Mouse (Mus musculus) olfactory bulb, adult 2 months (tissue): ENCODE measurements around the gene Smim17. TPM values are rescaled to one million over a fixed set of nuclear protein-coding genes. Genes with fewer than 3 reads are reported as not detected.
"Not testable (repeated sequence)": the region's sequence is repeated elsewhere in the genome, so short reads cannot be mapped to it uniquely, and the experiment has no call there.

Experiments
- H3K27ac ChIP-seq: fragments of 200-500 bp; 2 replicates; pipeline ENCODE4 v1.5.1; 2012; ENCODE audit warnings: low read depth, low read length; ENCODE audit not compliant: insufficient read depth
- H3K4me1 ChIP-seq: fragments of 200-500 bp; 2 replicates; pipeline ENCODE4 v1.6.1; 2012; ENCODE audit warnings: low read length; ENCODE audit not compliant: control insufficient read depth, insufficient read depth
- H3K4me3 ChIP-seq: fragments of 200-500 bp; 2 replicates; pipeline ENCODE4 v1.5.1; 2012; ENCODE audit warnings: mild to moderate bottlenecking, low read depth, low read length, moderate library complexity; ENCODE audit not compliant: insufficient read depth
- CTCF ChIP-seq: fragments of 200-500 bp; IDR thresholded peaks from 2 replicates; pipeline ENCODE4 v1.5.1; 2012; ENCODE audit warnings: low read depth, mild to moderate bottlenecking, low read length, moderate library complexity; ENCODE audit not compliant: insufficient read depth
- POLR2A ChIP-seq: fragments of 200-500 bp; IDR thresholded peaks from 2 replicates; pipeline ENCODE4 v1.6.1; 2012; ENCODE audit warnings: mild to moderate bottlenecking, low read depth, low read length, moderate library complexity; ENCODE audit not compliant: insufficient read depth
- WGBS: fragments of 180-500 bp; shearing (Covaris S2); methylation state at CpG from one replicate; pipeline ENCODE4 v1.1.7; 2018; 5-methylcytosine and 5-hydroxymethylcytosine counted together
- polyA plus RNA-seq: library from polyadenylated mRNA; stranded (reverse); fragments of >200 nt; gene quantifications from 2 replicates; pipeline ENCODE4 v1.2.4, GENCODE M21; 2012; ENCODE audit warnings: low replicate concordance; ENCODE audit not compliant: missing spikeins, insufficient read depth, insufficient read length

Gene Smim17
- polyA plus RNA-seq, result not detected in 2 replicates

DNA sequence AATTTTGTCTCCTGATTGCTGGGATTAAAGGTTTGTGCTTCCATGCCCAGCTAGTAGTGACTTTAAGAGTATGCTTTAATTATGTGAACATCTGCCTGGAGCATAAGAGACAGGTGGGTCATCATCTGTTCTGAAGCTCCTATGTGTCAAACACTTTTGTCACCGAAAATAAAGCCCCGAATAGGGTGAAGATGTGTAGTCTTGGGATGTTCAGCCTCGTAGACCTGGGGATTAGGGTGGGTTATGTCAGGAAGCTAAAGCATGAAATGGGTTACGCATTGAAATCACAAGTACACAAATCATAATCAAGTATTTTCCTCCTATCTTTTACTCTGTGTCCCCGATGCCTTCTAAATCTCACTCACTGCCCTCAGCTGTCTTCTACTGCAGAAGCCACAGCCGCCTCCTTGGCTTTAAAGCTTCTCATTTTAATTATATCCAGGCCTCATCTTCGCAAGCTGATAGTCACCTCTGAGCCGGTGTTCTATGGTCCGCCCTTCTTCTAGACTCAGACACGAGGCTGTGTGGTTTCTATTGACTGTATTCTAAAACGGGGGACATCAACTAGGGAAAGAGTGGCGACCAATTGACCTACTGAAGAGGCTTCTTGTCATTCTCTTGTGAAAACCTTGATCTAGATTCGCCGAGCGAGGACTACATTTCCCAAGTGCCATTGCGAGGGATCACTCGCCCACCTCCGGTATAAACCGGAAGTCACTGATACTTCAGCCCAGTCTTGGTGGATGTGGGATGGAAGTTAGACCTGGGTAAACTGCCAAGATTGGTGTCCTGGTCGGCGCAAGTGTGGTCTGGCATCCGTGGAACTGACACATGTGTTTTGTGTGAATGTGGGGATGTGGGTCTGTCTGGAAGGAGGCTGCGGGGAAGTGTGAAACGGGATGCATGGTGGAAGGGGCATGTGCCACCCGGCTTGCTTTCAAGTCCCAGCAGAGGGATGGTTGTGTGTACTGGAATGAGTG is at the start of gene Smim17:
Gene Smim17 (plus strand): TSS at position 720 of the 980 bp plus-strand sequence.
- WGBS, result 20% methylated on average over 25 of the region's 25 CpGs
- Histone ChIP-seq H3K27ac (peak within 1 kb of the TSS; percentile 43; the same call in 1 of the 2 replicates), H3K4me1 (no peaks in the 10 kb centered on the region), H3K4me3 (peak within 1 kb of the TSS; percentile 86)
- TF ChIP-seq POLR2A, result peak; percentile 42; the same call in 1 of the 2 replicates
- TF ChIP-seq CTCF, result no peak

DNA sequence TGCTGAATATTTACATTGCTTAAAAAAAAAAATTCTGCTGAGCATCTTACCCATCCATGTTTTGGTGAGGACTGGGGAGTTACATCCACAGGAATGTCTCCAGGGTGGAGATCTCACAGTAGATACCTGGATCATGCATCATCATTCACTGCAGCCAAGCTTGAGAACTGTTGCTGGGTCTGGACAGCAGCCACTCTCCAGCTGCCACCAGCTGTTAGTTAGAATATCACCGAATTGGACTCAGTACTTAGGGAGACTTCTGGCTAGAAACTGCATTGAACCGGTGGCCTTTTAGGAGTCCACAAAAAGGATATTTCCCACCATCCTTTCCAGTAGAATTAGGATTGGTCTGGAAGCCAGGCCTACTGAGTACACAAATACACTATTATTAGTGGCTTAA is 40.4 kb upstream of the Smim17 start:
- H3K4me3 ChIP-seq, result no peak overlapping the region
- WGBS, result 62% methylated on average over 2 of the region's 2 CpGs
- TF ChIP-seq CTCF (no peak), POLR2A (no peak)
- H3K4me1 ChIP-seq, result no peaks in the 10 kb centered on the region
- no peak overlapping the region for H3K27ac ChIP-seq

DNA sequence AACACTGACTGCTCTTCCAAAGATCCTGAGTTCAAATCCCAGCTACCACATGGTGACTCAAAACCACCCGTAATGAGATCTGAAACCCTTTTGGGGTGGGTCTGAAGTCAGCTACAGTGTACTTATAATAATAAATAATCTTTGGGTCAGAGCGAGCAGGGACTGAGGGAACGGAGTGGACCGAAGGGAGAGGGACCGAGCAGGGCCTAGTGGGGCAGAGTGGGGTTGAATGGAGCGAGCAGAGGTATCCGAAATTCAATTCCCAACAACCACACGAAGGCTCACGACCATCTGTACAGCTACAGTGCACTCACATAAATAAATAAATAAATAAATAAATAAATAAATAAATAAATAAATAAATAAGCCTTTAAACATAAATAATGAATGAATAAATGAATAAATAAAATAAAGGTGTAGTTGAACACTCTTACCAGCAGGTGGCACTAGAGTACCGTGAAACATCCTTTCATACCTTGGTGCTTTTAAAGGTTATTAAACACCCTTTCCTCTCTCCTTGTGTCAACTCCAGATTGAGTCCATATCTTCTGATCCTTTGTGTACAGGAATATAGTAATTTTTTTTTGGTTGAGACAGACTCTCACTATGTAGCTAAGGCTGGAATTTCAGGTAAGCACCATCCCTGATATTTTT is 39.5 kb upstream of the Smim17 start:
- no peak overlapping the region for H3K27ac ChIP-seq
- 56% methylated on average over 10 of the region's 10 CpGs for WGBS

DNA sequence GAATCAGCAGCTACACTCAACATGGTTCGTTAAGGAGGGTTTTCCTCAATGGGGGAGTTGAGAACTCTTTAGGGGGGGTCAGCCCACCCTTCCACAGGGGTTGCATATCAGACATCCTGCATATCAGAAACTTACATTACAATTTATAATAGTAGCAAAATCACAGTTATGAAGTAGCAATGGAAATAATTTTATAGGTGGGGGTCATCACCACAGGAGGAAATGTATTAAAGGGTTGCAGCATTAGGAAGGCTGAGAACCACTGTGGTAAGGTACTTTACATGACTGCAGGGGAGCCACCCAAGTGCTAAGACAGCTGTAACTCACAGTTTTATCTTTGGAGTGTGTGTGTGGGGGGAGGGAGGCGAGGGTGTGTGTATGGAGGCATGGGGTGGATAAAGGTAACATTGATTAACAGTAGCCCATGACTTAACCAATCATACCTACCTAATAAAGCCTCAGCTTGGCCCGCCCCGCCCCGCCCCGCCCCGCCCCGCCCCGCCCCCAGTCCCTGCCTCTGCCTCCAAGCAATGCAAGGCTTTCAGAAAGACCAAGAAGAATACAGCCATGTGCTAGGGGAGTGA is 37.9 kb upstream of the Smim17 start:
- no peak for TF ChIP-seq CTCF
- TF ChIP-seq POLR2A, result no peak
- no peak overlapping the region for H3K4me3 ChIP-seq
- no peak overlapping the region for H3K27ac ChIP-seq
- H3K4me1 ChIP-seq, result no peaks in the 10 kb centered on the region
- WGBS, result 19% methylated on average over 9 of the region's 9 CpGs

More for the DNA sequence above, 39.5 kb upstream of the Smim17 start:
- Histone ChIP-seq H3K4me3 (no peak overlapping the region), H3K4me1 (no peaks in the 10 kb centered on the region)
- TF ChIP-seq CTCF, result no peak
- no peak for TF ChIP-seq POLR2A

DNA sequence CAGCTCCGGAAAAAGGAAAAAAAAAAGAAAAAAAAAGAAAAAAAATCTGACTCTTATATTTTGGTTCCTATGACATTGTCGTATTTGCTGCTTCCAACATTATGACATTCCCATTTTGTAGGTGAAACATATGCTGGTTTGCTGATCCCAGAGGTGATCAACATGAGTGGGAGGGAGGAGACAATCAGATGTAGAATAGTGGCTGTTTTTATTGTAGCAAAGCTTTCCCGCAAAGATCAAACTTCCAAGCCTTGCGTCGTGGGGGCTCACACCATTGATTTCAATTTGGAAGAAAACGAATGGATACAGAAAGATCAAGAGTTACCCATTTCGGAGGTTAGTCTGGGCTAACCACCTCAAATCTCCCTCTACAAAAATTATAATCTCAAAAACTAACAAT is 36.8 kb upstream of the Smim17 start:
- TF ChIP-seq CTCF (no peak), POLR2A (no peak)
- Histone ChIP-seq H3K4me3 (peak overlapping the region; percentile 58), H3K27ac (peak overlapping the region; percentile 85), H3K4me1 (no peaks in the 10 kb centered on the region)
- WGBS, result 16% methylated on average over 7 of the region's 7 CpGs

DNA sequence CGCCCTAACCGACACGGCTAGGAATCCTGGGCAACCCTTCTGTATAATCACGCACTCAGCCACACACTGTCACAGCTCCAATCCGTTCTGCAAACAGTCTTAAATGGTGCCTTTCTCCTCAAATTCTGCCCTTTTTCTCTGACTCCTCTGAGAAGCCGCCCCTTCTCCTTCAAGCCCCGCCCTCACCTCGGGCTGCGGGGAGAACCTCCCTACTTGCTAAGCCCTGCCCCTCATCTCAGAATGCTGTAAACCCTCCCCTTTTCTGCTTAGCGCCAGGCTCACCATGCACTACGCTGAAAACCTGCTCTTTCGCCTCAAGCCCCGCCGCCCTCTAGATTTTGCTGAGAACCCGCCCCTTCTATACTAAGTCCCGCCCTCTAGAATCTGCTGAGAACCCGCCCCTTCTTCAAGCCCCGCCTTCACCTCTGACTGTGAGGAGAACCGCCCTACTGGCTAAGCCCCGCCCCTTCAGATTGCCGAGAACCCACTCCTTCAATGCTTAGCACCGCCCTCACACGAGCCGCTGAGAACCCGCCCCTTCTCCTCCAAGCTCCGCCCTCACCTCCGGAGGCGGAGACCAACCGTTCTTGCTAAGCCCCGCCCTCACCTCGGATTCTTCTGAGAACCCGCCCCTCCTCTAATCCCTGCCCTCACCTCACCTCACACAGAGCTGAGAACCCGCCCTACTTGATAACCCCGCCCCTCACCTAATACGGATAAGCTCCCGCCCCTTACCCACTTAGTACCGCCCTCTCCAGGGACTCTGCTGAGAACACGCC is 36.1 kb upstream of the Smim17 start:
- Histone ChIP-seq H3K4me3 (peak overlapping the region; percentile 58), H3K4me1 (no peaks in the 10 kb centered on the region), H3K27ac (peak overlapping the region; percentile 85)
- under 1% methylated on average over 38 of the region's 38 CpGs for WGBS
- TF ChIP-seq CTCF (no peak), POLR2A (peak; percentile 43; the same call in 1 of the 2 replicates)

DNA sequence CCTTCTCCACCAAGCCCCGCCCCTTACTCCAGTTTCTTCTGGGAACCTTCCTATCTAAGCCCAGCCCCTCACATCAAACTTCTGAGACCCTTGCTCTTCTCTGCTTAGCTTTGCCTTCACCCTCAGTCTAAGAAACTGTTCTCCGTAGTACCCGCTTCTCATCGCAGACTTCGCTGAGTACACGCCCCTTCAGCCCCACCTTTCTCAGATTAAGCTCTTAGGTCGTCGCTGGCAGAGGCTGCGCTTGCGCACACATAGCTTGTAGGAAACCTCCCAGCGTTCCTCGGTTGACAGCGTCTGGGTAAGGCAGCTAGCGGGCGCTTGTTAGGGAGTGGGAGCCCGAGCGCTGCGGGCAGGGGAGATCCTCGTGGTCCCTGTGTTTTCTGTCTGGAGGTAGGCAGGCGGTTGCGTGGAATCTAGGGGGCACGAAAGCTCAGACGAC is 35.4 kb upstream of the Smim17 start, which contains the start of gene Zfp78:
Gene Zfp78 (plus strand): TSS at position 234 of the 442 bp plus-strand sequence.
- under 1% methylated on average over 23 of the region's 23 CpGs for WGBS
- peak within 1 kb of the TSS; percentile 58 for H3K4me3 ChIP-seq

DNA sequence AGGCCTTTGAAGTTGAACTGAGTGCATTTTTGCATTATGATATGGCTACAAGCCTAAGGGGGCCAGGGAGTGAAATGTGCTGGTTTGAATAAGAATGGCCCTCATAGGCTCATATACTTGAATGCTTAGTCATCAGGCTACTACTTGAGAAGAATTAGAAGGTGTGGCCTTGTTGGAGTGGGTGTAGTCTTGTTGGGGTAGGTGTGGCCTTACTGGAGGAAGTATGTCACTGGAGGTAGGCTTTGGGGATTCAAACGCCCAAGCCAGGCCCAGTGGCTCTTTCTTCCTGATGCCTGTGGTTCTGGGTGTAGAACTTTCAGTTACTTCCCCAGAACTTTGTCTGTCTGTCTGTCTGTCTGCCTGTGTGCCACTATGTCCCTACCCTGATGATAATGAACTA is 33.8 kb upstream of the Smim17 start:
- Histone ChIP-seq H3K4me3 (no peak overlapping the region), H3K27ac (no peak overlapping the region), H3K4me1 (no peaks in the 10 kb centered on the region)
- no peak for TF ChIP-seq CTCF
- no peak for TF ChIP-seq POLR2A
- WGBS, result 78% methylated on average over 1 of the region's 1 CpGs

More for the DNA sequence above, 35.4 kb upstream of the Smim17 start, which contains the start of gene Zfp78:
- no peaks in the 10 kb centered on the region for H3K4me1 ChIP-seq
- TF ChIP-seq POLR2A (peak; percentile 72), CTCF (no peak)
- peak within 1 kb of the TSS; percentile 85 for H3K27ac ChIP-seq

DNA sequence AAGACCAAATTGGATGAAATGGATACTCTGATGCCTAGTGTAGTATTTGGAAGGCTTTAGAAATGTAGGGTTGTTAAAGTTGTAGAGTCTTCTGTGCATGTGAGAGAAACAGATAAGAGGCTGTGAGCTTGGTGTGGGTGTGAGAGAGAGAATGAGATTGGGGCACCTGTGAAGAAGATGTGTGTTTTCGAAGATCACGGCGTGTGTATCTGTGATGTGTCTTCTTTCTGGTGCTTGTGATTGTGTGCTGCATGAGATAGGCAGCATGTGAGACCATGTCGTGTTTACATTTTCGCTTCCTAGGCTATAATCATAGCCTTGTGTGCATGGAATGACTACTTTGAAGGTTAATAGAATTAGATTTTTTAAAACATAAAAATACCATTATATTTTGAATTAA is 31.3 kb upstream of the Smim17 start:
- Histone ChIP-seq H3K27ac (no peak overlapping the region), H3K4me3 (no peak overlapping the region), H3K4me1 (no peaks in the 10 kb centered on the region)
- 85% methylated on average over 5 of the region's 5 CpGs for WGBS
- TF ChIP-seq CTCF (no peak), POLR2A (no peak)

DNA sequence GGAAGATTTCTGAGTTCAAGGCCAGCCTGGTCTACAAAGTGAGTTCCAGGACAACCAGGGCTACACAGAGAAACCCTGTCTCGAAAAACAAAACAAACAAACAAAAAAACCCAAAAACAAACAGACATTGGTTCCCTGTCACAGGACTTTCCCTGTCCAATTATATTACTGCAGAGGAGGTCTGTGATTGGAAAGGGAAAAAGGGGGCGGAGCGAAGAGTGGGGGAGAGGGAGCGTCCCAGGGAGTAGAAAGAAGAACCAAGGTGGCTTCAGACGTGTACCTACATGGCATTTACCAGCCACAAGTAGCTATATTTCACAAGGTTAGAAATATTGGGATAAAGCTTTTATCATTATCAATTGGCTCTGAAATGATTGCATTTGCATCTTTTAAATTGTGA is 30.4 kb upstream of the Smim17 start:
- H3K4me1 ChIP-seq, H3K4me3 ChIP-seq: not testable (repeated sequence)
- 88% methylated on average over 5 of the region's 5 CpGs for WGBS

More for the DNA sequence above, 30.4 kb upstream of the Smim17 start:
- not testable (repeated sequence) for H3K27ac ChIP-seq
